Mouse (Mus musculus) olfactory bulb, adult 2 months (tissue): ENCODE measurements at regions not wholly inside any gene's neighbourhood (a gene's known extent, or its start where the extent isn't known, plus 50 kb on each side); places are given as distances from the start of the nearest gene placed in this dataset.

Experiments used
- H3K27ac ChIP-seq: fragments of 200-500 bp; 2 replicates; pipeline ENCODE4 v1.5.1; 2012; ENCODE audit warnings: low read depth, low read length; ENCODE audit not compliant: insufficient read depth
- H3K4me1 ChIP-seq: fragments of 200-500 bp; 2 replicates; pipeline ENCODE4 v1.6.1; 2012; ENCODE audit warnings: low read length; ENCODE audit not compliant: control insufficient read depth, insufficient read depth
- H3K4me3 ChIP-seq: fragments of 200-500 bp; 2 replicates; pipeline ENCODE4 v1.5.1; 2012; ENCODE audit warnings: mild to moderate bottlenecking, low read depth, low read length, moderate library complexity; ENCODE audit not compliant: insufficient read depth
- CTCF ChIP-seq: fragments of 200-500 bp; IDR thresholded peaks from 2 replicates; pipeline ENCODE4 v1.5.1; 2012; ENCODE audit warnings: low read depth, mild to moderate bottlenecking, low read length, moderate library complexity; ENCODE audit not compliant: insufficient read depth
- POLR2A ChIP-seq: fragments of 200-500 bp; IDR thresholded peaks from 2 replicates; pipeline ENCODE4 v1.6.1; 2012; ENCODE audit warnings: mild to moderate bottlenecking, low read depth, low read length, moderate library complexity; ENCODE audit not compliant: insufficient read depth
- WGBS: fragments of 180-500 bp; shearing (Covaris S2); methylation state at CpG from one replicate; pipeline ENCODE4 v1.1.7; 2018; 5-methylcytosine and 5-hydroxymethylcytosine counted together

DNA sequence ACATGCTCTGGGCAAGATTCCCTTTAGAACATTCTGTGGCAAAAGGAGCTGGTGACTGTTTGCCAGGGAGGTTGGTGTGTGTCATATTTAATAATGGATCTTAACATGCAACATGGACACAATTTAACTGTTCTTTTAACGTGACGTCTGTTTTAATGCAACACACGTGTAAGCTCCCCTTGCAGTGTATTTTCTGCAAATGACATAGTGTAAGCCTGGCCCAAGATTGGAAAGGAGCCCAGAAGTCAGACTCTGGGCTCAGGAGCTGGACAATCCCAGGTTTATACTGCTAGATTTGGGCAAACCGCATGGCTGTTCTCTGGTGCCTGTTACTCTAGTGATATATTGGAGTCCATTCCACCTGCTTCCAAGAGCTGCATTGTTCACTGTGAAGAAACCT lies 106.1 kb upstream of the Frmd6 start:
- Histone ChIP-seq H3K4me1 (peaks cover 5% of the 10 kb centered on the region; the same call in 1 of the 2 replicates), H3K27ac (no peak overlapping the region), H3K4me3 (no peak overlapping the region)
- WGBS: 33% methylated on average over 4 of the region's 4 CpGs
- TF ChIP-seq POLR2A: no peak
- TF ChIP-seq CTCF: no peak

DNA sequence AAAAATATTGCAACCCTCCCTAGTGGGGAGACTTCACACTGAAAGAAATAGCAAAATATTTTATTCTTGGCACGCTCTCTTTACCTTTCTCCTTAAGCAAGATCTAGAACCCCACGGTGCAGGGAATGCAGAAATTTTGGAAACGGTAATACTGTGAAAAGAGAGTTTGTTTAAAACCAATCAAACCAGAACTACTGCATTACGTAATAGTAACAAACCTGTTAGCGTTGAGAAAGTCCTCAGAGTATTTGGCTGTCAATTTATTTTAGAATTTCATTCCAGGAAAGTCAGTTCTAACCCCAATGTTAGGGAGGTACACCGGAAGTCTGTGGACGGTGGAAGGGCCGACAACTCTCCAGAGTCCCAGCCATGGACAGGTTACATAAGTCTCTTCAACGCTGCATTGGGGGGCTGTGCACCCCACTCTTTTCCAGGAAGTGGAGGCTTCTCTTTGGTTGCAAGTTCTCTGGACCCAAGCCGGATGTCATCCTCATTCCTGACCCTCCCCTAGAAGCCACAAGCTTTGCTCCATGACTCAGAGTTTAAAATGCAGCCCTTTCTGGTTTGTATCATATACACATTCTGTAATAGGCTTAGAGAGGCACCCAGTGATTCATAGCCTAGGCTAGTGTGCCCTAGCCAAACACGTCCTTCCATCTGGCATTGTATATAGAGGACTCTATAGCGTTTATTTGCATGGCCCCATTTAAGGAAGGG lies 105.0 kb upstream of the Frmd6 start:
- Histone ChIP-seq H3K4me3 (no peak overlapping the region), H3K27ac (no peak overlapping the region), H3K4me1 (peaks cover 3% of the 10 kb centered on the region; the same call in 1 of the 2 replicates)
- TF ChIP-seq CTCF (no peak), POLR2A (no peak)
- WGBS: 82% methylated on average over 12 of the region's 12 CpGs

DNA sequence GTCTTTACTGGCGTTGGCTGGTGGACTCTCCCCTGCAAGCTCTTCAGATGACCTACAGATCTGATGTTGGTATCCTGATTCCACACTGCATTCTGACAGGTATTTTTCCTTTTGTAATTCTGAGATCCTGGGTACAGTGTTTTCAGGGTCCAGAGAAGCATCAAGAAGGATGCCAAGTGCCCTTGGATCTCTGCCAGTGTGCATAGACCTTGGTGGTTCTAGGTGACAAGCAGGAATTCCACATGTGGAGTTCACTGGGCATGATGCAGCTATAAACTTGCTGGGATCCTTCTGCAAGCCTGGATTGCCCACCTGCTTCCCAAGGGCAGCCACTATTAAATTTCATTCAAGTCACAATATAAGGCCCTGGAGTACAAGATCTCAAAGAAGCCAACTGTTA lies 100.0 kb upstream of the Frmd6 start:
- H3K27ac ChIP-seq: no peak overlapping the region
- WGBS: 94% methylated on average over 1 of the region's 1 CpGs
- H3K4me3 ChIP-seq: no peak overlapping the region
- TF ChIP-seq CTCF: no peak
- TF ChIP-seq POLR2A: no peak
- H3K4me1 ChIP-seq: peaks cover 7% of the 10 kb centered on the region; the same call in 1 of the 2 replicates

- peaks cover 5% of the 10 kb centered on the region; the same call in 1 of the 2 replicates for H3K4me1 ChIP-seq
- no peak overlapping the region for H3K27ac ChIP-seq
- 72% methylated on average over 10 of the region's 10 CpGs for WGBS
- TF ChIP-seq POLR2A (no peak), CTCF (no peak)
- no peak overlapping the region for H3K4me3 ChIP-seq
Observed at GRCm38 (mm10) chr12:70727496-70728259, 97.6 kb upstream of the Frmd6 start.

- TF ChIP-seq CTCF: no peak
- TF ChIP-seq POLR2A: no peak
- Histone ChIP-seq H3K27ac (no peak overlapping the region), H3K4me1 (peaks cover 5% of the 10 kb centered on the region; the same call in 1 of the 2 replicates), H3K4me3 (no peak overlapping the region)
- WGBS: 91% methylated on average over 1 of the region's 1 CpGs
Observed at GRCm38 (mm10) chr12:70728407-70728806, 96.9 kb upstream of the Frmd6 start.

- TF ChIP-seq CTCF (no peak), POLR2A (no peak)
- WGBS: 75% methylated on average over 6 of the region's 6 CpGs
- H3K4me3 ChIP-seq: no peak overlapping the region
- H3K27ac ChIP-seq: no peak overlapping the region
- H3K4me1 ChIP-seq: peaks cover 5% of the 10 kb centered on the region; the same call in 1 of the 2 replicates
Observed at GRCm38 (mm10) chr12:70729961-70730360, 95.4 kb upstream of the Frmd6 start.

DNA sequence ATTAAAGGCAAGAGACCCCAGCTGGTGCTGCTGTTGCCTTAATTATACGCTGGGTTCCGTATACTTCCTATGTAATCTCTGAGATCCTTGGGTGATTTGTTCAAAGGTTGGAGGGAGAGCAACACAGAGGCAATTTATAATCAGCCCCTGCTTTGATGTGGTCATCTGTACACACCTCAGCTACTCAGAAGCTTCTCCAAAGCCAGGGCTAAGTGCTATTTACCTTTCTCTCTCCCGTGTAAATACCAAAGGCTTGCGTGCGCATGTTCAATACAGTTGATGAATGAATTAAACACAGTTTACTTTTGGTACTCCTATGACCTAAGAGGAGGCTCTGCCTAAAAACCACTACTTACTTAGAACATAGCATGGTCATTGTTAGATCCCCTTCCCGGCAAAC lies 93.8 kb upstream of the Frmd6 start:
- WGBS: 88% methylated on average over 6 of the region's 6 CpGs
- peaks cover 5% of the 10 kb centered on the region; the same call in 1 of the 2 replicates for H3K4me1 ChIP-seq
- no peak overlapping the region for H3K27ac ChIP-seq
- no peak overlapping the region for H3K4me3 ChIP-seq
- TF ChIP-seq POLR2A: no peak
- TF ChIP-seq CTCF: no peak

DNA sequence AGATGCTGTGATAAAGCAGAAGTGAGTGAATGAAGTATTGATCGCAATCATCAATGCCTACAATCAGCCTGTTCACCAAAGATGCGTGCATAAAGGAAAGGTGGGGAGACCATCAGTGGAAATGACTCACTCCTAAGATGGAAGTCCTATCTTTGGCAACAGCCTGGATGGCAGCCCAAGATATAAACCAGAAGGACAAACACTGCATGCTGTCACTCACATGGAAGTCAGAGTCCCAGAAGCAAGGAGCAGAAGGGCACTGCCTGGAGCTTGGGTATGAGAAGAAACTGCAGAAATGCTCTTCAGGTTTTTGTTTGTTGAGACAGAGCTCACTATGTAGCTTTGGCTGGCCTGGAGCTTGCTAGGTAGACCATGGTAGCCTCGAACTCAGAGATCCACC lies 92.7 kb upstream of the Frmd6 start:
- H3K4me1 ChIP-seq: peaks cover 5% of the 10 kb centered on the region; the same call in 1 of the 2 replicates
- no peak overlapping the region for H3K27ac ChIP-seq
- TF ChIP-seq CTCF: no peak
- no peak for TF ChIP-seq POLR2A
- 97% methylated on average over 3 of the region's 3 CpGs for WGBS
- no peak overlapping the region for H3K4me3 ChIP-seq

DNA sequence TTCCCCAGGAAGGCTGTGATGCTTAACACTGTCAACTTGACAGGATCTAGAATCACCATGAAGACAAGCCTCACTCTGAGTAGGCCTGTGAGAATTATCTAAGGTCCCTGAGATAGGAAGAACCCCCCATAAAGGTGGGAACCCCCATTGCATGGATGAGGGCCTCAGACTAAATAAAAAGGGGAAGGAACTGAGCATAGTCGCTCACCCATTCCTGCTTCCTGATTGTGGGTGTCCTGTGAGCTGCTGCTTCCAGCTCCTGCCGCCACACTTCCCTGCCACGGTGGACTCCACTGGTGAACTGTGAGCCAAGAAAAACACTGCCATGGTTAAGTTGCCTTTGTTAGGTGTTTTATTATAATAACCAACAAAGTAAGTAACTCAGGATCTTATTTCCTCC lies 86.8 kb upstream of the Frmd6 start:
- H3K27ac ChIP-seq: no peak overlapping the region
- no peaks in the 10 kb centered on the region for H3K4me1 ChIP-seq
- no peak overlapping the region for H3K4me3 ChIP-seq
- TF ChIP-seq CTCF (no peak), POLR2A (no peak)
- 96% methylated on average over 3 of the region's 3 CpGs for WGBS
